Mouse (Mus musculus): ENCODE measurements around the gene Ptpn4. TPM values are rescaled to one million over a fixed set of nuclear protein-coding genes. Genes with fewer than 3 reads are reported as not detected.

Ptpn4 gene
- total RNA-seq, 4 experiments from 2014 or later = 56.4 to 74.4 (median 63.6) TPM

DNA sequence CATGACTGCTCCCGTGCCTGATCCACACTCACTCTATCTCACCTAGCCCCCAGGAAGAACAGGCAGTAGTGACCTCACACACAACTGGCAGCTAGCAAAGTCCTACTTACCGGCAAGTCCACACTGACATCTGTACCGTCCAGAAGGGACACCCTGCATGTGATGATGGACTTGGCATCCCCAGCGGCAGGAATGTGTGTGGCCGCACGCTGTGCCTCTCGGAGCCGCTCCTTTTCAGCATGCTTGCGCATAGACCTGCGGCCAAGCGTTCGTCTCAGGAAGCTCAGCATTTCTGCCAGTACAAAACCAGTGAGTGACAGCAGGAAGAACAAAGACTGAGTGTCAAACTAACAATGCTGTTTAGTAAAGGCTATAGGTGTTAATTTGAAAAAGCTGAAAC, 195.0 kb downstream of the Ptpn4 start:
- no peak for DNase-seq (ENCODE audit: low spot score in 2 of 2)

DNA sequence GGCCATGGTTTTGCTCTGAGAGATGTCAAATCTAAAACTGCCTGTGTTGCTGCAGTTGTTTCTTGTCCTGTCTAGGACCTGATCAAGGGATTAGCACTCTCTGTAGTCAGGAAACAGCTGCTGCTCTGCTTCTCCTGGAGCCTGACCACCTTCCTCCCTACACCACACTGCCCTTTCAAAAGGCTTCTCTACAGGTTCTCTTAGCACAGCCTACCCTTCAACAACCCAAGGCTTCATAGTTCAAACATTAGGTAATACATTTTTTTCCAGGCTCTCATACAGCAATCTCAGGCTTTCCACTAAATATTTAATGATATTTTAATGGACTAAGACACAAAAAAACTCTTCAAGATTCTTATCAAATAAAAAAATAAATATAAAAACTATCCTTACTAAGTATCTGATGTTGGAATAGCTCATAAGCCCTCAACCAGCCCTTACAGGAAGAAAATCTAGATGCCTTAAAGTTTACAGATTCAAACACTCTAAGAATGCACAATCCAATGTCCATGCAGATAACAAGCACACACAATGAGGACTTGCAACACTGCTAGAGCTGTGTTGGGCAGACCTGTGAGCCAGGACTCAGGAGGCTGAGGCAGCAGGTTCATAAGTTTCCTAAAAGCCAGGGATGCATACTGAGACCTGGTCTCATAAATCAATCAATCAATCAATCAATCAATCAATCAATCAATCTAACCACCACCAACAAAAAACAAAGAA, 196.2 kb downstream of the Ptpn4 start:
- DNase-seq (ENCODE audit: low spot score in 2 of 2) = no peak

DNA sequence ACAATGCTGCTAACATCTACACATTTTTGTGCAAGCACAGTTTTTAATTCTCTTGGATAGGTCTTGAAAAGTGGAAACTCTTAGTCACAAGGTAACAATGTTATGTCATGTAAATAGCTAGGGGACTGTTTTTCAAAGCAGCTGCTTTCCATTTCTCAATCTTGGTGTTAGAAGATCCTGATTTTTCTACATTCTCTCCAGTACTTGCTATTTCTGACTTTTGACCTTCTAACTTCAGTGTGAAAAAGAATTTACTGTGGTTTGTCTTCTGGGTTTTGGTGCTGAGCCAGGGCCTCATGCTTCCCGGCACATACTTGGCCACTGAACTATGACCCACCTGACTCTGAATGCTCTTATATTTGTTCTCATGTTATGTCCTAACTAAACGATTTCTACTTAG, 197.4 kb downstream of the Ptpn4 start:
- no peak for DNase-seq (ENCODE audit: low spot score in 2 of 2)

DNA sequence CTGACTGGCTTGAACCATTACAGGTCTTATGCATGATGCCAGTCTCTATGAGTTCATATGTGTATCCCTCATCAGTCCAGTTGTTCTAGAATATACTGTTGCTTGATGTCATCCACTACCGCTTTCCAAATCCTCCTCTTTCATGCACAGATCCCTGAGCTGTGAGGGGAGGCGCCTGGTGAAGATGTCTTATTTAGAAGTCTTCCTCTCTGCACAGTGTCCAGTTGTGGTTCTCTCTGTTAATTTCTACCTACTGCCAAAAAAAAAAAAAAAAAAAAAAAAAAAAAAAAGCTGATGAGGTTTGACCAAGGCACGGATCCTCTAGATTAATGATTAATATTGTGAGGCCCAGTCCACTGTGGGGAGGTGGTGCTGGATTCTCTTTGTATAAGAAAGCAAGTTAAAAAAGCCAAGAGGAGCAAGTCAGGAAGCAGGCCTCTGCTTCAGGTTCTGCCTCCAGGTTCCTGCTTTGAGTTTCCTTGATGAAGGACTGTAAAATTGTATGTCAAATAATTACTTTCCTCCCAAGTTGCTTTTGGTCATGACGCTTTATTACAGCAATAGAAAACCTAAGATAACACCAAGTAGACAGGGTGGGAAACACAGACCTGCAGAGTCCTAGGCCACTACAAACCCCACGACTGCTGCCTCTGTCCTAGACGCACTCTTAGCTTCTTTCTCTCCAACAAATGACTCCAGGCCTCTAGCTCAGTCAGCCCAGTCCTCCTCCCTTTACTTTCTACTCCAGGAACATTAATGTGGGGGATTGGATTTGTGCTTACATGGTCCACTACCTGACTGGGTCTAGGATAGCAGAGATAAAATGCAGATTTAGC, 200.0 kb downstream of the Ptpn4 start:
- DNase-seq (ENCODE audit: low spot score in 2 of 2) = no peak

DNA sequence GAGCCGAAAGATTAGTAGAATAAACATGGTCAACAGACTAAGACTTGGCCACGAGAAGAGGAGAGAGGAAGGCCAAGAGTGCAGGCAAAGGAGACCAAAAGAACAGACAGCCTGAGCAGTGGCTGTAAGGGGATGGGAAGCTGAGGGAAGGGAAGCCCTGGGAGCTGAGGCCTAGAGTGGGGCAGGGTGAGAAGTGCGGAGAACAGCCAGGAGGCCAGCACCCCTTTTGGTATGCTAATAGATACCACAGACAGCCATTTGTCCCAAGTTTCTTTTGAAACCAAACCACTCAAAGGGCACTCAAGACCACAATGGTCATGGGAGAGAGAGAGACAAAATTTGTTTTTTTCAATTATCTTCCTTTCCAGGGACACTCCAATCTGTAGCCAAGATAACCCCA, 202.7 kb downstream of the Ptpn4 start:
- no peak for DNase-seq (ENCODE audit: low spot score in 2 of 2)

DNA sequence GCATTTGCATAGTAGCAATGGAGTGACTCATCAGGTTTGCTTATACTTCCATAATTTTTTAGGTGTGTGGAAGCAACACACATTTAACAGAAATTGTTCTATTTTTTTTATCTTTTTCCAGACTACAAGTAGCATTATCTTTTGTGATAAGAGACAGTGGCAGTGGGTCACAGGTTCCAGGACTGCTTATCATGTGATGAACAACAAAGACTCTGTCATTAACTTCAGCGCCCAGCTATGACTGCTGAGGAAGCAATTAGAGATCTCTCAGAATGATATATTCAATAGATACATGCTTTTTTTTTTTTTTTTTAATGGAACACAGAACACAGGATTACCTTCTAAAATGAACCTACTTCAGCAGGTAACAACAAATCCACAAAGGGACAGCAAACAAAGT, 207.0 kb downstream of the Ptpn4 start:
- DNase-seq (ENCODE audit: low spot score in 2 of 2) = no peak

DNA sequence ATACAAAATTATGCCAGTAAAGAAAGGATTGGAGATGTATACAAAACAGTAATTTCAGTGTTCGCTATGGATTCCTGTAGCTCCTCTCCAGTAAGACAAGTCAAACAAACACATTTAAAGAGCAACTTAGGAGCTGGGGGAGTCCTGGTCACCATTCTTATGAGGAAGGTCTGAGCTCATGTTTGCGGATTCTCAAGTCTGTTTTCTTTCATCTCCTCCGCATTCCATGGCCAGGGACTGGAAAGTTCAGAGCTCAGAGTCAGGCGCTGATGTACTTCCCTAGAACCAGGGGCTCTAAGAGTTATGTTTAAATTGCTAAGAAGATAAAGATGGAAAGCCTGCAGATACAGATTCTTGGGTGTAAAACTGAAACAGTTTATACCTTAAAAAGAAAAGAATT, 210.6 kb downstream of the Ptpn4 start:
- no peak for DNase-seq (ENCODE audit: low spot score in 2 of 2)

DNA sequence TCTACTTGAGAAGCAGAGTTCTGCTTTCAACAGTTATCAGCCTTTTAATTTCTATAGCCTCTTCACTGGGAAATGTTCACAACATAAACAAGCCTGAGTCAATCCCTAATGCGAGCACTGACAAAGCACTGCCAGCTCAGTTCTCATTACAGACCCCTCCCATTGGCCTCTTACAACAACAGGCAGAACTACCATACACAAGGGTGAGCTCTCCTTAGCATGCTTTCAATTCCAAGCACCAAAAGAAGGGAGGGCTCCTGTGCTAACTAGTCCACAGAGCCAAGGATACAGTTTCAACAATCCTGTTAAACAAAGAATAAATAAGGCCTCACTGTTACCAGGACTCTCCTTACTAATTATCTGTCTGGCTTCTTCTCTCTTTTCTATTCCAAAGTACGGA, 213.0 kb downstream of the Ptpn4 start:
- DNase-seq (ENCODE audit: low spot score in 2 of 2) = no peak

DNA sequence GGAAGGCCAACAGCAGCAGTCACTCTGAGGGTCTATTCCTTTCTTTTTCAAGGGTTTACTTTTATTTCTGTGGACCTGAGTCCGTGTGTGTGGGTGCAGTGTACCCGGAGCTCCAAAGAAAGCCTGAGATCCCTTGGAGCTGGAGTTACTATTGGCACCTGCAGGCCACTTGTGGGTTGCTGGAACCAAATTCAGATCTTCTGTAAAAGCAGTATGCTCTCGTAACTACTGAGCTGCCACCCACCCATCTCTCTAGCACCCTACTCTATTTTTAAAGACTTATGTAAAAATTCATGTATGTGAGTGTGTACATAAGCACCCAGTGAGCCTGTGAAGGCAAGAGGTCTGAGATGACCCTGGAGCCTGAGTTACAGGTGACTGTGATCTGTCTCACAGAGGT, 232.0 kb downstream of the Ptpn4 start:
- no peak for DNase-seq (ENCODE audit: low spot score in 2 of 2)

Other genes with a start within 250 kb of the Ptpn4 start
- gene Epb41l5, start 188.6 kb downstream of the Ptpn4 start, total RNA-seq (2022) = 1 to 10 TPM; 5.2 to 8.6 (median 6.6) TPM
- gene Tmem177, start 75.6 kb upstream of the Ptpn4 start, total RNA-seq (2022) = 1 to 10 TPM; 6.3 to 8.6 (median 7.5) TPM
- gene Cfap221, start 159.6 kb upstream of the Ptpn4 start, total RNA-seq (2022) = 1 to 10 TPM in 1 of 4 experiments, under 1 TPM in 3; 0.47 to 1.1 (median 0.57) TPM
- 1 to 10 TPM; 1.1 to 2.7 (median 1.7) TPM for gene Sctr, start 169.3 kb upstream of the Ptpn4 start, total RNA-seq (2022)
- 1 to 10 TPM; 1.1 to 3.3 (median 1.5) TPM for gene Tmem37, start 236.5 kb upstream of the Ptpn4 start, total RNA-seq (2022)